Mouse (Mus musculus): ENCODE results near the gene Epha4. TPM values are rescaled to one million over a fixed set of nuclear protein-coding genes. Genes with fewer than 3 reads are reported as not detected.
A peak's percentile ranks its signal among the peaks of the same experiment; 100 is the strongest.

The Epha4 gene
- total and polyA plus RNA-seq, 3 experiments = 3.9 to 26.0 (median 13.0) TPM

DNA sequence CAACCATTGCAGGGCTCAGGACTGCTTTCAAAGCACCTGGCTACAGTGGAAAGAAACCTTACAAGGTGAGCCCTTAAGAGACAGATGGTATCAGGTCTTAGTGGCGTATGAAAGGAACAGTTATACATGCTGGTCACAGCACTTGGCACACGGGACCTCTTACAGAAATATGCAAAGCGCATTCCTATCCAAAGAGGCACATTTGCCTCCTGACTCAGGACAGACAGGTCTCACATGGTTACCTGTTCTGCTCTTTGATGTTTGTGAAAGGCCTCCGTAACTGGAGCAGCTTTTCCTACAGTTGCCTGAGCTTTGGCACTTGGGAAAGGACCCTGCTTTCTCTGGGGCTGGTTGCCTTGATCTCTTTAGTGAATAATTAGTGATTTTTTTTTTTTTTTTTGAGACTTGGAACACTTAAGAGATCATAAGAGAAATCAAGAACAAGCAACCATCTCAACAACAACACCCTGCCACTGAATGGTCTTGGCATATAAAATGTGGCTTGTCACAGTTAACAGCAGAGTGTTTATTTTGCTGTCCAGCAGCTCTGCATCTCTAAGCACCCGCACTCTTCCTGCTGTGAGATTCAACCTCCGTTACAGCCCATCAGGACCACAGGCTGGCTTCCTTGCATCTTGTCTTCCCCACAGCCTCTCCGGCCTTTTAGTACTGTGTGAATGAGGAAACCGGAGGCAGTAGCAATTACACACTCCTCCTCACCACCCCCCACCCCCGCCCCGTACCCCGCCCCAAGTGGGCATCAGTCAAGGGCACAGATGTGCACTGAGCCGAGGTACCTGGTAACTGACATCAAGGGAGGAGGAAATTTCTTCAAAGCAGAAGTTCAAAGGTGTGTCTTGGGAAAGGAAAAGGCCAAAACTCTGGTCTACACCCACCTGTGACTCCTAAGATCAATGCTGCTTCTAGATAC, 41.2 kb downstream of the Epha4 start:
- H3K79me2 ChIP-seq (replicated peaks; ENCODE audit: control insufficient read depth, extremely low read depth, insufficient read depth, poor library complexity, severe bottlenecking) = peaks cover 14% of the 10 kb centered on the region
- no peak overlapping the region for H3K4me3 ChIP-seq (replicated peaks in 1 of 3; ENCODE audit: low read depth in 2 of 3, low read length in 2 of 3, poor library complexity in 1 of 3)
- DNase-seq (ENCODE audit: extremely low read depth) = no peak
- no peaks in the 10 kb centered on the region for H3K9me3 ChIP-seq (replicated peaks; ENCODE audit: low read length)
- peaks cover 11 to 51% of the 10 kb centered on the region in 2 experiments for H3K4me1 ChIP-seq (ENCODE audit: control insufficient read depth in 1 of 2, insufficient read depth in 2 of 2)
- no peak overlapping the region for H3K9ac ChIP-seq (ENCODE audit: insufficient read depth, low read depth)
- dilution Hi-C loops (cut with MboI; ENCODE audit: extremely low pct_ligation_motif_present, extremely low pct_unique_long_range_greater_than_20kb, low sequenced_read_pairs) (no loop called here), in situ Hi-C loops (cut with MboI; ENCODE audit: low pct_ligation_motif_present, low pct_unique_long_range_greater_than_20kb, low sequenced_read_pairs) (no loop called here)
- no peak overlapping the region for H3K4me2 ChIP-seq (ENCODE audit: insufficient read depth, low read depth, poor library complexity, severe bottlenecking)
- peaks cover 0 to 4% of the 10 kb centered on the region in 2 experiments for H3K36me3 ChIP-seq (replicated peaks in 1 of 2; ENCODE audit: control insufficient read depth in 1 of 2, insufficient read depth in 1 of 2, low read length in 1 of 2)
- TF ChIP-seq ZMIZ1 (IDR thresholded peaks at IDR 0.05; ENCODE audit: low read depth, low read length) (no peak), USF2 (conservative IDR thresholded peaks at IDR 0.05; ENCODE audit: low read depth, low read length) (no peak), UBTF (IDR thresholded peaks at IDR 0.05; ENCODE audit: low read depth, low read length) (no peak), RAD21 (IDR thresholded peaks at IDR 0.05; ENCODE audit: low read depth, low read length) (no peak), BHLHE40 (IDR thresholded peaks at IDR 0.05; ENCODE audit: low read depth, low read length) (peak; percentile 39), ZKSCAN1 (IDR thresholded peaks at IDR 0.05; ENCODE audit: borderline replicate concordance, low read depth, low read length) (no peak), JUND (conservative IDR thresholded peaks at IDR 0.05; ENCODE audit: low read depth, low read length) (no peak), TCF12 (IDR thresholded peaks at IDR 0.05; ENCODE audit: low read depth, low read length) (no peak)
- H3K27ac ChIP-seq (ENCODE audit: insufficient read depth, low read depth) = no peak overlapping the region
- no peaks in the 10 kb centered on the region for H3K27me3 ChIP-seq (replicated peaks)

- H3K27me3 ChIP-seq (replicated peaks) = no peaks in the 10 kb centered on the region
- H3K36me3 ChIP-seq (replicated peaks in 1 of 2; ENCODE audit: control insufficient read depth in 1 of 2, insufficient read depth in 1 of 2, low read length in 1 of 2) = peaks cover 0 to 4% of the 10 kb centered on the region in 2 experiments
- in situ Hi-C loops (cut with MboI; ENCODE audit: low pct_ligation_motif_present, low pct_unique_long_range_greater_than_20kb, low sequenced_read_pairs) (no loop called here), dilution Hi-C loops (cut with MboI; ENCODE audit: extremely low pct_ligation_motif_present, extremely low pct_unique_long_range_greater_than_20kb, low sequenced_read_pairs) (no loop called here)
- H3K9me3 ChIP-seq (replicated peaks; ENCODE audit: low read length) = no peaks in the 10 kb centered on the region
- DNase-seq (ENCODE audit: extremely low read depth) = no peak
- H3K4me1 ChIP-seq (ENCODE audit: control insufficient read depth in 1 of 2, insufficient read depth in 2 of 2) = peaks cover 14 to 61% of the 10 kb centered on the region in 2 experiments
- H3K27ac ChIP-seq (ENCODE audit: insufficient read depth, low read depth) = no peak overlapping the region
- H3K9ac ChIP-seq (ENCODE audit: insufficient read depth, low read depth) = no peak overlapping the region
- no peak for TF ChIP-seq E2F4 (IDR thresholded peaks at IDR 0.05; ENCODE audit: insufficient replicate concordance, low read depth, low read length)
- TF ChIP-seq CHD1 (IDR thresholded peaks at IDR 0.05; ENCODE audit: low read depth, low read length) = no peak
- TF ChIP-seq IRF4 (IDR thresholded peaks at IDR 0.05; ENCODE audit: low read depth, low read length) = no peak
- TF ChIP-seq MAX (IDR thresholded peaks at IDR 0.05; ENCODE audit: low read length) = no peak
- no peak for TF ChIP-seq RCOR1 (conservative IDR thresholded peaks at IDR 0.05; ENCODE audit: low read depth, low read length)
- no peak for TF ChIP-seq ZKSCAN1 (IDR thresholded peaks at IDR 0.05; ENCODE audit: borderline replicate concordance, low read depth, low read length)
- TF ChIP-seq NELFE (IDR thresholded peaks at IDR 0.05; ENCODE audit: low read depth, low read length) = no peak
- no peak overlapping the region for H3K4me2 ChIP-seq (ENCODE audit: insufficient read depth, low read depth, poor library complexity, severe bottlenecking)
- H3K79me2 ChIP-seq (replicated peaks; ENCODE audit: control insufficient read depth, extremely low read depth, insufficient read depth, poor library complexity, severe bottlenecking) = peaks cover 17% of the 10 kb centered on the region
- H3K4me3 ChIP-seq (replicated peaks in 1 of 3; ENCODE audit: low read depth in 2 of 3, low read length in 2 of 3, poor library complexity in 1 of 3) = no peak overlapping the region
Observed at GRCm38 (mm10) chr1:77472566-77472965, 42.3 kb downstream of the Epha4 start.
